Mouse (Mus musculus): ENCODE measurements at regions not wholly inside any gene's neighbourhood (a gene's known extent, or its start where the extent isn't known, plus 50 kb on each side); places are given as distances from the start of the nearest gene placed in this dataset.

- DNase-seq (ENCODE audit: extremely low read depth) = no peak
- Histone ChIP-seq H3K9ac (ENCODE audit: insufficient read depth, low read depth) (no peak overlapping the region), H3K4me1 (ENCODE audit: control insufficient read depth in 1 of 2, insufficient read depth in 2 of 2) (peaks cover 0 to 7% of the 10 kb centered on the region in 2 experiments; a peak in 2 of 4 replicates), H3K9me3 (replicated peaks; ENCODE audit: low read length) (peaks cover 4% of the 10 kb centered on the region), H3K4me2 (ENCODE audit: insufficient read depth, low read depth, poor library complexity, severe bottlenecking) (no peak overlapping the region), H3K27ac (ENCODE audit: insufficient read depth, low read depth) (no peak overlapping the region), H3K36me3 (replicated peaks in 1 of 2; ENCODE audit: control insufficient read depth in 1 of 2, insufficient read depth in 1 of 2, low read length in 1 of 2) (no peaks in the 10 kb centered on the region), H3K79me2 (replicated peaks; ENCODE audit: control insufficient read depth, extremely low read depth, insufficient read depth, poor library complexity, severe bottlenecking) (no peaks in the 10 kb centered on the region), H3K27me3 (replicated peaks) (peaks cover 76% of the 10 kb centered on the region), H3K4me3 (replicated peaks in 1 of 3; ENCODE audit: low read depth in 2 of 3, low read length in 2 of 3, poor library complexity in 1 of 3) (no peak overlapping the region)
- dilution Hi-C loops (cut with MboI; ENCODE audit: extremely low pct_ligation_motif_present, extremely low pct_unique_long_range_greater_than_20kb, low sequenced_read_pairs) = no loop called here
- in situ Hi-C loops (cut with MboI; ENCODE audit: low pct_ligation_motif_present, low pct_unique_long_range_greater_than_20kb, low sequenced_read_pairs) = no loop called here
- no peak for TF ChIP-seq PAX5 (IDR thresholded peaks at IDR 0.05; ENCODE audit: low read length)
- TF ChIP-seq ELF1 (IDR thresholded peaks at IDR 0.05; ENCODE audit: low read depth, low read length) = no peak
- TF ChIP-seq MXI1 (IDR thresholded peaks at IDR 0.05; ENCODE audit: low read depth, low read length) = no peak
- TF ChIP-seq JUND (conservative IDR thresholded peaks at IDR 0.05; ENCODE audit: low read depth, low read length) = no peak
- TF ChIP-seq MEF2A (IDR thresholded peaks at IDR 0.05; ENCODE audit: borderline replicate concordance, low read depth, low read length) = no peak
- TF ChIP-seq MYC (IDR thresholded peaks at IDR 0.05; ENCODE audit: low read depth, low read length) = no peak
- TF ChIP-seq SIN3A (IDR thresholded peaks at IDR 0.05; ENCODE audit: low read length) = no peak
- no peak for TF ChIP-seq UBTF (IDR thresholded peaks at IDR 0.05; ENCODE audit: low read depth, low read length)
- no peak for TF ChIP-seq CTCF (conservative IDR thresholded peaks at IDR 0.05 in 1 of 2, IDR thresholded peaks at IDR 0.05 in 1 of 2; ENCODE audit: low read depth in 2 of 2, low read length in 2 of 2)
- no peak for TF ChIP-seq ZC3H11A (IDR thresholded peaks at IDR 0.05; ENCODE audit: low read depth, low read length)
- TF ChIP-seq ZMIZ1 (IDR thresholded peaks at IDR 0.05; ENCODE audit: low read depth, low read length) = no peak
Measured at GRCm38 (mm10) chr6:32715137-32715536, 127.1 kb upstream of the Plxna4 start.

- no peaks in the 10 kb centered on the region for H3K36me3 ChIP-seq (replicated peaks in 1 of 2; ENCODE audit: control insufficient read depth in 1 of 2, insufficient read depth in 1 of 2, low read length in 1 of 2)
- dilution Hi-C loops (cut with MboI; ENCODE audit: extremely low pct_ligation_motif_present, extremely low pct_unique_long_range_greater_than_20kb, low sequenced_read_pairs) (no loop called here), in situ Hi-C loops (cut with MboI; ENCODE audit: low pct_ligation_motif_present, low pct_unique_long_range_greater_than_20kb, low sequenced_read_pairs) (no loop called here)
- no peak overlapping the region for H3K4me2 ChIP-seq (ENCODE audit: insufficient read depth, low read depth, poor library complexity, severe bottlenecking)
- TF ChIP-seq ZNF384 (IDR thresholded peaks at IDR 0.05; ENCODE audit: low read depth, low read length) (no peak), ETS1 (conservative IDR thresholded peaks at IDR 0.05; ENCODE audit: low read depth, low read length) (no peak), MEF2A (IDR thresholded peaks at IDR 0.05; ENCODE audit: borderline replicate concordance, low read depth, low read length) (no peak), KAT2A (IDR thresholded peaks at IDR 0.05; ENCODE audit: insufficient replicate concordance, low read length) (no peak), CTCF (conservative IDR thresholded peaks at IDR 0.05 in 1 of 2, IDR thresholded peaks at IDR 0.05 in 1 of 2; ENCODE audit: low read depth in 2 of 2, low read length in 2 of 2) (no peak), TCF12 (IDR thresholded peaks at IDR 0.05; ENCODE audit: low read depth, low read length) (no peak), ZMIZ1 (IDR thresholded peaks at IDR 0.05; ENCODE audit: low read depth, low read length) (no peak), SIN3A (IDR thresholded peaks at IDR 0.05; ENCODE audit: low read length) (no peak), TBP (conservative IDR thresholded peaks at IDR 0.05; ENCODE audit: low read depth, low read length) (no peak), PAX5 (IDR thresholded peaks at IDR 0.05; ENCODE audit: low read length) (no peak), MXI1 (IDR thresholded peaks at IDR 0.05; ENCODE audit: low read depth, low read length) (no peak), E2F4 (IDR thresholded peaks at IDR 0.05; ENCODE audit: insufficient replicate concordance, low read depth, low read length) (no peak), POLR2A (IDR thresholded peaks at IDR 0.05; ENCODE audit: low read depth, low read length) (no peak), EP300 (IDR thresholded peaks at IDR 0.05; ENCODE audit: low read length) (no peak), CHD2 (IDR thresholded peaks at IDR 0.05; ENCODE audit: low read length) (no peak), POLR2AphosphoS2 (IDR thresholded peaks at IDR 0.05; ENCODE audit: low read depth, low read length) (no peak), ZKSCAN1 (IDR thresholded peaks at IDR 0.05; ENCODE audit: borderline replicate concordance, low read depth, low read length) (no peak)
- 0 out of 4 replicates have a peak, but pooled peaks cover 0 to 3% of the 10 kb centered on the region in 2 experiments for H3K4me1 ChIP-seq (ENCODE audit: control insufficient read depth in 1 of 2, insufficient read depth in 2 of 2)
- H3K9ac ChIP-seq (ENCODE audit: insufficient read depth, low read depth) = no peak overlapping the region
- H3K27ac ChIP-seq (ENCODE audit: insufficient read depth, low read depth) = no peak overlapping the region
- H3K79me2 ChIP-seq (replicated peaks; ENCODE audit: control insufficient read depth, extremely low read depth, insufficient read depth, poor library complexity, severe bottlenecking) = no peaks in the 10 kb centered on the region
- H3K4me3 ChIP-seq (replicated peaks in 1 of 3; ENCODE audit: low read depth in 2 of 3, low read length in 2 of 3, poor library complexity in 1 of 3) = no peak overlapping the region
- DNase-seq (ENCODE audit: extremely low read depth) = peak; percentile 24
- peaks cover 4% of the 10 kb centered on the region for H3K9me3 ChIP-seq (replicated peaks; ENCODE audit: low read length)
- peaks cover 85% of the 10 kb centered on the region for H3K27me3 ChIP-seq (replicated peaks)
Measured at GRCm38 (mm10) chr6:32710208-32710607, 122.2 kb upstream of the Plxna4 start.
